In genomic region chr9:121299223-121299755, GRCm38 (mm10) we compare ENCODE assay signal across 8 mouse cellular contexts. TPM values are rescaled to one million over a fixed set of nuclear protein-coding genes. Genes with fewer than 3 reads are reported as not detected.
DNase-seq lines count a peak whose midpoint lies in the region; ATAC-seq and TF ChIP-seq lines count a peak whose summit lies in the region.

No protein-coding gene starts in this region.

- peak overlapping the region; percentile 85 for H3K27ac ChIP-seq in thymus, adult 2 months (ENCODE audit: control insufficient read depth, insufficient read depth, low read length)
- no peak overlapping the region for H3K27ac ChIP-seq in forebrain, embryonic 15.5 days (replicated peaks)
- no peak overlapping the region for H3K27ac ChIP-seq in limb, embryonic 15.5 days
- no peak overlapping the region for H3K27ac ChIP-seq in stomach, embryonic 16.5 days (ENCODE audit: low read length)

- TF ChIP-seq CTCF in thymus, adult 2 months (IDR thresholded peaks at IDR 0.05; ENCODE audit: borderline replicate concordance, control insufficient read depth, extremely low read depth, insufficient read depth, low read length, poor library complexity): no peak
- no peak for TF ChIP-seq CTCF in lung, adult 2 months (IDR thresholded peaks at IDR 0.05; ENCODE audit: insufficient read depth, low read length)

- H3K4me3 ChIP-seq in thymus, adult 2 months (ENCODE audit: control insufficient read depth, insufficient read depth, low read length): peak overlapping the region; percentile 20; the same call in 1 of the 2 replicates
- H3K4me3 ChIP-seq in forebrain, embryonic 15.5 days: peak overlapping the region; percentile 80
- peak overlapping the region; percentile 91; the same call in 1 of the 2 replicates for H3K4me3 ChIP-seq in limb, embryonic 15.5 days
- H3K4me3 ChIP-seq in stomach, embryonic 16.5 days (replicated peaks; ENCODE audit: low read length): peak overlapping the region; percentile 91; the same call in 1 of the 2 replicates
- H3K4me3 ChIP-seq in lung, adult 2 months (replicated peaks; ENCODE audit: extremely low read depth, low read depth, low read length): no peak overlapping the region

- WGBS in thymus, adult 2 months: 35% methylated on average over 9 of the region's 9 CpGs
- WGBS in forebrain, embryonic 15.5 days: 40% methylated on average over 9 of the region's 9 CpGs
- WGBS in limb, embryonic 15.5 days: 76% methylated on average over 9 of the region's 9 CpGs
- WGBS in stomach, embryonic 16.5 days: 67% methylated on average over 9 of the region's 9 CpGs
- 59% methylated on average over 9 of the region's 9 CpGs for WGBS in lung, adult 2 months

- ATAC-seq in forebrain, embryonic 15.5 days (replicated peaks): no peak
- ATAC-seq in limb, embryonic 15.5 days (ENCODE audit: insufficient number of reproducible peaks, low FRiP score, low TSS enrichment, low read depth): no peak
- no peak for ATAC-seq in stomach, embryonic 16.5 days (ENCODE audit: insufficient read depth, low FRiP score)

- H3K9me3 ChIP-seq in forebrain, embryonic 15.5 days: no peaks in the 10 kb centered on the region
- H3K9me3 ChIP-seq in limb, embryonic 15.5 days: no peaks in the 10 kb centered on the region
- H3K9me3 ChIP-seq in stomach, embryonic 16.5 days (replicated peaks; ENCODE audit: control insufficient read depth, low read length): no peaks in the 10 kb centered on the region

- TF ChIP-seq POLR2A in thymus, adult 2 months (IDR thresholded peaks at IDR 0.05; ENCODE audit: control insufficient read depth, extremely low read depth, insufficient read depth, low read length, poor library complexity): no peak
- no peak for TF ChIP-seq POLR2A in lung, adult 2 months (IDR thresholded peaks at IDR 0.05; ENCODE audit: borderline replicate concordance, extremely low read depth, low read depth, low read length)

- DNase-seq in thymus, adult 2 months: peak; percentile 36
- DNase-seq in thymus, postnatal 10 days (ENCODE audit: low spot score in 2 of 2): no peak
- no peak for DNase-seq in left cerebral cortex, postnatal 25 days (ENCODE audit: low spot score in 2 of 2)
- DNase-seq in layer of hippocampus, postnatal 36 days: no peak
- DNase-seq in lung, adult 2 months: no peak

- H3K27me3 ChIP-seq in thymus, adult 2 months (ENCODE audit: control insufficient read depth, insufficient read depth, low read length): no peaks in the 10 kb centered on the region
- no peaks in the 10 kb centered on the region for H3K27me3 ChIP-seq in forebrain, embryonic 15.5 days
- peaks cover 14% of the 10 kb centered on the region; the same call in 1 of the 2 replicates for H3K27me3 ChIP-seq in limb, embryonic 15.5 days
- H3K27me3 ChIP-seq in stomach, embryonic 16.5 days (ENCODE audit: control insufficient read depth, insufficient read depth, low read length): no peaks in the 10 kb centered on the region; the same call in 1 of the 2 replicates

- peaks cover 34% of the 10 kb centered on the region for H3K4me1 ChIP-seq in thymus, adult 2 months (replicated peaks; ENCODE audit: control insufficient read depth, insufficient read depth, low read length)
- H3K4me1 ChIP-seq in forebrain, embryonic 15.5 days: peaks cover 58% of the 10 kb centered on the region
- H3K4me1 ChIP-seq in limb, embryonic 15.5 days: peaks cover 38% of the 10 kb centered on the region
- H3K4me1 ChIP-seq in stomach, embryonic 16.5 days (ENCODE audit: control insufficient read depth, insufficient read depth, low read length): peaks cover 36% of the 10 kb centered on the region
- H3K4me1 ChIP-seq in lung, adult 2 months (ENCODE audit: control insufficient read depth, insufficient read depth, low read length): peaks cover 29% of the 10 kb centered on the region

- peak overlapping the region; percentile 80 for H3K4me2 ChIP-seq in forebrain, embryonic 15.5 days (replicated peaks)
- peak overlapping the region; percentile 74; the same call in 1 of the 2 replicates for H3K4me2 ChIP-seq in limb, embryonic 15.5 days
- peak overlapping the region; percentile 97 for H3K4me2 ChIP-seq in stomach, embryonic 16.5 days (ENCODE audit: low read depth, low read length)

- intact Hi-C loops in left cerebral cortex, postnatal 25 days (cut with DNase I): loop anchor here (5.0 kb wide), 1 partner anchor 73 kb away; no protein-coding TSS in a partner anchor

- no peaks in the 10 kb centered on the region for H3K36me3 ChIP-seq in thymus, adult 2 months (ENCODE audit: control insufficient read depth, insufficient read depth, low read length)
- no peaks in the 10 kb centered on the region for H3K36me3 ChIP-seq in forebrain, embryonic 15.5 days
- no peaks in the 10 kb centered on the region for H3K36me3 ChIP-seq in limb, embryonic 15.5 days
- H3K36me3 ChIP-seq in stomach, embryonic 16.5 days (ENCODE audit: control insufficient read depth, insufficient read depth, low read length): no peaks in the 10 kb centered on the region

- peak overlapping the region; percentile 87 for H3K9ac ChIP-seq in forebrain, embryonic 15.5 days (replicated peaks)
- H3K9ac ChIP-seq in limb, embryonic 15.5 days: no peak overlapping the region
- peak overlapping the region; percentile 95 for H3K9ac ChIP-seq in stomach, embryonic 16.5 days (ENCODE audit: low read length)

RNA-seq across cellular contexts. Expression of gene Trak1, which starts 2.0 kb away (rescaled TPM):
- polyA plus RNA-seq in thymus, adult 2 months (2012; rRNA removed): 96.5 and 103 TPM in 2 replicates
- 75.8 and 78.7 TPM in 2 replicates for polyA plus RNA-seq in forebrain, embryonic 15.5 days (2015; fragmentation: Nextera tagmentation; extraction: Ambion mirVana)
- polyA plus RNA-seq in limb, embryonic 15.5 days (2015; fragmentation: Nextera tagmentation; extraction: Ambion mirVana): 22.5 and 25.9 TPM in 2 replicates
- polyA plus RNA-seq in stomach, embryonic 16.5 days (2015; fragmentation: Nextera tagmentation; extraction: Ambion mirVana): 24.1 and 25.1 TPM in 2 replicates
- total RNA-seq in left cerebral cortex, postnatal 25 days (2021): 100 to 1,000 TPM; 240 to 249 TPM
- 100 to 1,000 TPM; 235 to 247 TPM for total RNA-seq in layer of hippocampus, postnatal 36 days (2021)
- 73.9 and 88.5 TPM in 2 replicates for polyA plus RNA-seq in lung, adult 2 months (2012; rRNA removed)

RNA-seq across cellular contexts. Expression of gene Ulk4, which starts 22.3 kb away (rescaled TPM):
- polyA plus RNA-seq in thymus, adult 2 months (2012; rRNA removed): 1.4 and 2.9 TPM in 2 replicates
- polyA plus RNA-seq in forebrain, embryonic 15.5 days (2015; fragmentation: Nextera tagmentation; extraction: Ambion mirVana): 127 and 134 TPM in 2 replicates
- 136 and 149 TPM in 2 replicates for polyA plus RNA-seq in limb, embryonic 15.5 days (2015; fragmentation: Nextera tagmentation; extraction: Ambion mirVana)
- polyA plus RNA-seq in stomach, embryonic 16.5 days (2015; fragmentation: Nextera tagmentation; extraction: Ambion mirVana): 124 and 156 TPM in 2 replicates
- 1 to 10 TPM; 7.4 to 9.1 TPM for total RNA-seq in left cerebral cortex, postnatal 25 days (2021)
- 10 to 100 TPM in 1 of 2 experiments, 1 to 10 TPM in 1; 7.2 to 10.6 TPM for total RNA-seq in layer of hippocampus, postnatal 36 days (2021)
- 10.6 and 14.9 TPM in 2 replicates for polyA plus RNA-seq in lung, adult 2 months (2012; rRNA removed)
